Mouse (Mus musculus) MEL (cell line): ENCODE results near the gene Flrt2.

Experiments
- BHLHE40 ChIP-seq: IDR thresholded peaks from 2 replicates; pipeline ENCODE4 v1.6.1; 2012; ENCODE audit warnings: low read depth, mild to moderate bottlenecking, inconsistent platforms, low read length, improper control_type of control experiment, borderline replicate concordance
- CTCF ChIP-seq, 3 experiments: IDR thresholded peaks in 2 of 3; conservative IDR thresholded peaks in 1 of 3; 2 replicates each; pipeline ENCODE4 v1.5.1; 2011 to 2012; ENCODE audit warnings: low read length in 3 of 3, low read depth in 2 of 3, mild to moderate bottlenecking in 2 of 3, improper control_type of control experiment in 1 of 3, inconsistent platforms in 1 of 3, mixed read lengths in 1 of 3, moderate library complexity in 1 of 3; ENCODE audit not compliant: control insufficient read depth in 1 of 3, insufficient read depth in 1 of 3, poor library complexity in 1 of 3, severe bottlenecking in 1 of 3
- E2F4 ChIP-seq: IDR thresholded peaks from 2 replicates; pipeline ENCODE4 v1.6.1; 2011; ENCODE audit warnings: low read depth, low read length, improper control_type of control experiment, borderline replicate concordance
- HCFC1 ChIP-seq: IDR thresholded peaks from 2 replicates; pipeline ENCODE4 v1.6.1; 2012; ENCODE audit warnings: low read depth, mild to moderate bottlenecking, inconsistent platforms, low read length, improper control_type of control experiment, moderate library complexity
- MAFK ChIP-seq: IDR thresholded peaks from 2 replicates; pipeline ENCODE4 v1.6.1; 2011; ENCODE audit warnings: low read depth, mild to moderate bottlenecking, low read length, improper control_type of control experiment, borderline replicate concordance
- MAX ChIP-seq: IDR thresholded peaks from 2 replicates; pipeline ENCODE4 v1.6.1; 2011; ENCODE audit warnings: low read length, improper control_type of control experiment
- MXI1 ChIP-seq: IDR thresholded peaks from 2 replicates; pipeline ENCODE4 v1.6.1; 2011; ENCODE audit warnings: mild to moderate bottlenecking, low read depth, low read length, improper control_type of control experiment
- POLR2A ChIP-seq, 2 experiments: IDR thresholded peaks; 2 replicates each; pipeline ENCODE4 v1.6.1; 2011 to 2012; ENCODE audit warnings: low read length in 2 of 2, mild to moderate bottlenecking in 2 of 2, control low read depth in 1 of 2, improper control_type of control experiment in 1 of 2, low read depth in 1 of 2, moderate library complexity in 1 of 2; ENCODE audit not compliant: control insufficient read depth in 1 of 2, insufficient read depth in 1 of 2, poor library complexity in 1 of 2
- POLR2AphosphoS5 ChIP-seq: IDR thresholded peaks from 2 replicates; pipeline ENCODE4 v1.6.1; 2012; ENCODE audit warnings: low read depth, borderline replicate concordance, mild to moderate bottlenecking, inconsistent platforms, low read length, moderate library complexity, mixed read lengths
- RCOR1 ChIP-seq: IDR thresholded peaks from 2 replicates; pipeline ENCODE4 v1.6.1; 2012; ENCODE audit warnings: low read depth, mild to moderate bottlenecking, inconsistent platforms, low read length, improper control_type of control experiment
- ZMIZ1 ChIP-seq: IDR thresholded peaks from 2 replicates; pipeline ENCODE4 v1.6.1; 2012; ENCODE audit warnings: low read depth, mild to moderate bottlenecking, inconsistent platforms, low read length, improper control_type of control experiment, moderate library complexity
- ZNF384 ChIP-seq: IDR thresholded peaks from 2 replicates; pipeline ENCODE4 v1.6.1; 2012; ENCODE audit warnings: low read depth, mild to moderate bottlenecking, inconsistent platforms, low read length, improper control_type of control experiment

- TF ChIP-seq CTCF (IDR thresholded peaks at IDR 0.05 in 2 of 3, conservative IDR thresholded peaks at IDR 0.05 in 1 of 3; ENCODE audit: control insufficient read depth in 1 of 3, insufficient read depth in 1 of 3, low read depth in 2 of 3, low read length in 3 of 3, poor library complexity in 1 of 3, severe bottlenecking in 1 of 3) = no peak
- TF ChIP-seq POLR2A (IDR thresholded peaks at IDR 0.05; ENCODE audit: control insufficient read depth in 1 of 2, insufficient read depth in 1 of 2, low read depth in 1 of 2, low read length in 2 of 2, poor library complexity in 1 of 2) = no peak
- TF ChIP-seq MAX = no peak
- TF ChIP-seq POLR2AphosphoS5 = no peak
- TF ChIP-seq BHLHE40 = no peak
- no peak for TF ChIP-seq HCFC1
- TF ChIP-seq ZMIZ1 = no peak
- no peak for TF ChIP-seq E2F4
- no peak for TF ChIP-seq RCOR1
- no peak for TF ChIP-seq ZNF384
- TF ChIP-seq MAFK = no peak
- TF ChIP-seq MXI1 = no peak
Observed at GRCm38 (mm10) chr12:95652172-95653156, 39.6 kb upstream of the Flrt2 start.
